Mouse (Mus musculus) kidney, postnatal 0 days (tissue): Measurements from ENCODE around the gene Gid4. TPM values are rescaled to one million over a fixed set of nuclear protein-coding genes. Genes with fewer than 3 reads are reported as not detected.

ENCODE experiments used
- ATAC-seq: fragments of 200-750 bp; cut with Nextera tagmentation; replicated peaks from 2 replicates; pipeline ENCODE4 v1.8.0; 2017; ENCODE audit warnings: low read depth, moderate number of reproducible peaks, moderate TSS enrichment, moderate library complexity; ENCODE audit not compliant: low FRiP score
- DNase-seq: peaks from one replicate; pipeline ENCODE4 v3.0.0-alpha.2; 2016; ENCODE audit warnings: low spot score
- H3K27ac ChIP-seq: fragments of 300-500 bp; sonication (generic); 2 replicates; pipeline ENCODE4 v1.5.1; 2014; ENCODE audit warnings: mild to moderate bottlenecking
- H3K27me3 ChIP-seq: fragments of 300-500 bp; sonication (generic); 2 replicates; pipeline ENCODE4 v1.6.1; 2014; ENCODE audit warnings: low read length, mixed read lengths; ENCODE audit not compliant: insufficient read depth
- H3K36me3 ChIP-seq: fragments of 300-500 bp; sonication (generic); 2 replicates; pipeline ENCODE4 v1.6.1; 2014; ENCODE audit warnings: low read length, mixed read lengths; ENCODE audit not compliant: insufficient read depth
- H3K4me1 ChIP-seq: fragments of 300-500 bp; sonication (generic); replicated peaks from 2 replicates; pipeline ENCODE4 v1.6.1; 2014; ENCODE audit warnings: antibody characterized with exemption, low read length, mixed read lengths; ENCODE audit not compliant: insufficient read depth
- H3K4me2 ChIP-seq: fragments of 300-500 bp; sonication (generic); 2 replicates; pipeline ENCODE4 v1.6.1; 2014; ENCODE audit warnings: mild to moderate bottlenecking, low read length, moderate library complexity, mixed read lengths
- H3K4me3 ChIP-seq: fragments of 300-500 bp; sonication (generic); replicated peaks from 2 replicates; pipeline ENCODE4 v1.5.1; 2014; ENCODE audit warnings: low read depth, low read length
- H3K9ac ChIP-seq: fragments of 300-500 bp; sonication (generic); 2 replicates; pipeline ENCODE4 v1.6.1; 2014; ENCODE audit warnings: low read depth, low read length
- H3K9me3 ChIP-seq: fragments of 300-500 bp; sonication (generic); replicated peaks from 2 replicates; pipeline ENCODE4 v1.6.1; 2016; ENCODE audit warnings: low read length, inconsistent platforms, mixed read lengths
- CTCF ChIP-seq: IDR thresholded peaks from 2 replicates; pipeline ENCODE4 v1.5.1; 2016; ENCODE audit warnings: antibody characterized with exemption, low read depth, mild to moderate bottlenecking, moderate library complexity
- WGBS: fragments of 180-500 bp; shearing (Covaris S2); extraction: QIAGEN DNeasy Blood & Tissue Kit; methylation state at CpG from one replicate; pipeline ENCODE4 v1.1.7; 2014; 5-methylcytosine and 5-hydroxymethylcytosine counted together
- polyA plus RNA-seq: library from polyadenylated mRNA; unstranded; fragments of >200 nt; fragmentation: Nextera tagmentation; extraction: Ambion mirVana; gene quantifications from 2 replicates; pipeline ENCODE4 v1.2.1, GENCODE M21; 2015

Gene Gid4
- polyA plus RNA-seq, 1 experiment from 2014 or later = 18.3 TPM

DNA sequence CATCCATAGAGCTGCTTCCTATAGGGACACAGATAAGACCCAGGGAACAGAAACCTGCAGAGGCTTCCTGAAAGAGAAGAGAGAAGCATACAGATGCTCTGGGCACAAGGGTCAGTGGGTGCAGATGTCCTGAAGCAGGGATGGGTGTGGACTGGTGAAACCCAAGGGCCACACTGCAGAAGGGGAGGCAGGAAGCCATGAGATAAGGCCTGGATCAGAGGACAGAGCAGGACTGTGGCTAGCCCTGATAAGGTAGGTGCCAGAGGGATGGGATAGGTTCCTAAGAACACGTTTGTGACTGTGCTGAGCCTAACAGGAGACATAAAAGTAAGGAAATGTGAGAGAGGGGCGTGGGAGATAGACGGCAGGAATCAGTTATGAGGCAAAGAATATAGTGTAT lies 69.3 kb downstream of the Gid4 start:
- ATAC-seq (no peak), DNase-seq (no peak)
- H3K9ac ChIP-seq = no peak overlapping the region
- TF ChIP-seq CTCF = no peak
- no peak overlapping the region for H3K4me3 ChIP-seq
- H3K27me3 ChIP-seq = no peaks in the 10 kb centered on the region
- 63% methylated on average over 3 of the region's 3 CpGs for WGBS
- no peaks in the 10 kb centered on the region for H3K4me1 ChIP-seq
- H3K9me3 ChIP-seq = no peaks in the 10 kb centered on the region
- no peaks in the 10 kb centered on the region for H3K36me3 ChIP-seq
- H3K27ac ChIP-seq = no peak overlapping the region
- no peak overlapping the region for H3K4me2 ChIP-seq

DNA sequence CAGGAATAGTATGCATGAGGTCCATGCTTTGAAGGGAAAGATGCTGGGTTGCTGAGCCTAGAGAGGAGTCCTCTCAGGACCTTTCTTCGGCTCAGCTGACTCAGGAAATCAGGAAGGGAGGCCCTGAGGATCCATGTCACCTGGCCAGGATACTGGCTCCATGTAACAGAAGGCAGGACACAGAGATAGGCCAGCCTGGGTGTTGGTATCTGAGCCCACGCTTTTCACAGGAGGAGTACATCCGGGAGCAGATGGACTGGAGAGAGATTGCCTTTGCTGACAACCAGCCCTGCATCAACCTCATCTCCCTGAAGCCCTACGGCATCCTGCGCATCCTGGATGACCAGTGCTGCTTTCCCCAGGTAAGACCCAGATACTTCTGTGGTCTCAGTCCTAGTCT lies 75.8 kb downstream of the Gid4 start:
- Histone ChIP-seq H3K36me3 (no peaks in the 10 kb centered on the region), H3K27me3 (no peaks in the 10 kb centered on the region), H3K4me2 (no peak overlapping the region), H3K4me1 (no peaks in the 10 kb centered on the region), H3K4me3 (no peak overlapping the region), H3K9ac (no peak overlapping the region), H3K27ac (no peak overlapping the region), H3K9me3 (no peaks in the 10 kb centered on the region)
- DNase-seq (no peak), ATAC-seq (no peak)
- no peak for TF ChIP-seq CTCF
- WGBS = 90% methylated on average over 5 of the region's 5 CpGs

DNA sequence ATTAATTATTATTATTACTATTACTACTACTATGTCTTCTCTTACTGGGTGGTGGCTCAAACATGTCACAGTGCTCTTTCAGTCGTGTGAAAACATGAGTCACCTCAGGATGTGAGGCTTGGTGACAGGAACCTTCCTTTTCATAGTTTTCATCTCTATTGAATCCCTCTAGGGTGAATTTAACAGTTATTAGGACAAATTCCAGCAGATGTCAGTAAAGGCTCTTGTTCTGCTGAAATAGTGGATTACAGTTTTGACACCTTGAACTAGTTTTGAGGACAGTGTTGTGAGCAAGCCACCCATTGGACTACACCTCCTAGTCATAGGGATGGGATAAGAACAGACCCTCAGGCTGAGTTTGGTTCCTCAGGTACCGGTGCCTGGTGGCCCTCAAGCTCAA lies 78.7 kb downstream of the Gid4 start:
- no peak for ATAC-seq
- no peak overlapping the region for H3K27ac ChIP-seq
- no peaks in the 10 kb centered on the region for H3K9me3 ChIP-seq
- H3K9ac ChIP-seq = no peak overlapping the region
- no peaks in the 10 kb centered on the region for H3K36me3 ChIP-seq
- no peaks in the 10 kb centered on the region for H3K27me3 ChIP-seq
- H3K4me2 ChIP-seq = no peak overlapping the region
- H3K4me1 ChIP-seq = no peaks in the 10 kb centered on the region
- DNase-seq = peak; percentile 33
- H3K4me3 ChIP-seq = no peak overlapping the region
- 66% methylated on average over 2 of the region's 2 CpGs for WGBS
- TF ChIP-seq CTCF = peak; percentile 31

Other genes starting within 250 kb of the Gid4 start
- gene Srebf1, start 194.6 kb upstream of the Gid4 start, polyA plus RNA-seq = 44.4 and 50.6 TPM in 2 replicates
- 27.9 and 29.9 TPM in 2 replicates for gene Tom1l2, start 64.2 kb upstream of the Gid4 start, polyA plus RNA-seq
- 2.1 and 2.2 TPM in 2 replicates for gene Drc3, start 63.8 kb upstream of the Gid4 start, polyA plus RNA-seq
- gene Atpaf2, start 1.3 kb downstream of the Gid4 start, polyA plus RNA-seq = 41.2 and 44.2 TPM in 2 replicates
- gene Drg2, start 37.4 kb downstream of the Gid4 start, polyA plus RNA-seq = 77.4 and 80.7 TPM in 2 replicates
- 0.13 and 0.19 TPM in 2 replicates for gene Myo15, start 52.2 kb downstream of the Gid4 start, polyA plus RNA-seq
- 38.3 and 41.5 TPM in 2 replicates for gene Alkbh5, start 119.2 kb downstream of the Gid4 start, polyA plus RNA-seq